Mouse (Mus musculus): ENCODE results near the gene Tmem204. TPM values are rescaled to one million over a fixed set of nuclear protein-coding genes. Genes with fewer than 3 reads are reported as not detected.

Gene Tmem204
- 7.5 and 8.0 TPM in 2 replicates for polyA plus RNA-seq (2012; rRNA removed)

DNA sequence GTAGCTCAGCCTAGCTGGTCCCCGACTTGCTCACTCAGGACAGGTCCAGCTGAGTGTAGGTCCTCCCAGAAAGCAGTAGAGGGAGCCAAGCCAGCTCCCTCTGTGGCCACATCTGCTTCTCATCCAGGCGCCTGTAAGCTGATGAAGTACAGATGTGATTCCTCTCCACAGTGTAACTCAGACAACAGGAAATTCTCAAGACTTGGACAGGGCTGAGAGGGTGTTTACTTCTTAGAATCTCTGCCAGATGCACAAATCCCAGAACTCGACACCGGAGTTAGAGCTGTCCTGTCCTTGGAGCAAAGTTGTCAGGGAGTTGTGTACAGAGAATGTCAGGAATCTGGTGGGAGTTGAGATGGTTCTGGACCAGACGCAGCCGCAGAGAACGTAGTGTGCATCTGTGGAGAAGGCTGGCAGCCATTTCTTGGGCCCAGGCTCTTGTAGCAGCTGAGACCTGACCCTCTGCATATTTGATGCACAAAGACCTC, at the start of gene Tmem204:
TSS of gene Tmem204 (minus strand) at position 148 of the 488 bp plus-strand sequence.

DNA sequence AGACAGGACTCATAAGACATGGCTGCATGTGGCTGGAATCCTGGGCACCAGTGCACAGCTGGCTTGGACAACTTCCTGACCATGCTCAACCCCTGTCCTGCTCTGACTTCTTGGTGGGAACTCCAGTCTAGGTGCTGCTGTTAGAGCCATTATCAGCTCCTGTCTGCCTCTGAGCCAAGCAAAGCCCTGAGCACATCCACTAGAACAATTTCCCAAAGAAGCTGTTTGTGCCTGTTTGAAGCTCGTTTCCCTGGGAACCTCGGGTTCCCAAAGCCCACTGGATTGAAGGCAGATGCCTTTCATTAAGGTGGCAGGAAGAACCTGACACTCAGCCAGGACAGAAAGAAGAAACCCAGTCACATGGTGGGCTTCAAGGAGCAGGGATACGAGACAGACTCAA, 37.0 kb upstream of the Tmem204 start, which contains the start of gene Ptx4:
TSS of gene Ptx4 (plus strand) at position 355 of the 400 bp plus-strand sequence.

DNA sequence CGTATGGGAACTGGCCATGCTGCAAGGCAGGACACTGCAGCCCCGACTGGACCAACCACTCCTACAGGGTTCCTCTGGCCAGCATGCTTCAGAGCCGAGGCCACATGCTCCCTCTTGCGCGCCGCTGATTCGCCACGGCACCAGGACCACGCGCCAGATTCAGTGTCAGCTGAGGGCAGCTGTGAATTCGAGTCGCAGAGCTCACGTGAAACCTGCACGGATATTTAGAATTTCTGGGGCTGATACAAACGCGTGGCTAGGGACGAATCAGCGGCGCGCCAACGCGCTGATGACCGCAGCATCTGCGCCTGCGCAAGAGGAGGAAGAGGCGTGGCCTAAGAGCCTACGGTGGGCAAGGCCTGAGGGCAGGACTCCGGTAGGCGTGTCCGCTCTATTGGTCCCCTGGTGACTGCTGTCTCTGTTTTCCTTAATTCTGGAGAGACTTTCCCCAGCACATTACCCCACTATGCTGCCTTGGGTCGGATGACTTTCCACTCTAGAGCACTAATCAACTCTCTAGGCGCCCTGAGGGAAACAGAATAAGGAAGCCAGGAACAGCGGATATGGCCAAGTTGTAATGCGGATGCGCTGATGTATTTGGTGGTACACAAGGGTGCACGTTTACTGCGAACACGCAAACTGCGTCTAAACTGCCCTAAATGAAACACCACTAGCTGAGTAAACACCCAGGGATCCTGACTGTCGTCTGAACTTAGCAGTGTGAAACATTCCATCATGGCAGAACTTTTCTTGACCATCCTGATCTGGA, 32.5 kb upstream of the Tmem204 start, which contains the start of gene Telo2:
TSS of gene Telo2 (minus strand) at position 304 of the 769 bp plus-strand sequence.

DNA sequence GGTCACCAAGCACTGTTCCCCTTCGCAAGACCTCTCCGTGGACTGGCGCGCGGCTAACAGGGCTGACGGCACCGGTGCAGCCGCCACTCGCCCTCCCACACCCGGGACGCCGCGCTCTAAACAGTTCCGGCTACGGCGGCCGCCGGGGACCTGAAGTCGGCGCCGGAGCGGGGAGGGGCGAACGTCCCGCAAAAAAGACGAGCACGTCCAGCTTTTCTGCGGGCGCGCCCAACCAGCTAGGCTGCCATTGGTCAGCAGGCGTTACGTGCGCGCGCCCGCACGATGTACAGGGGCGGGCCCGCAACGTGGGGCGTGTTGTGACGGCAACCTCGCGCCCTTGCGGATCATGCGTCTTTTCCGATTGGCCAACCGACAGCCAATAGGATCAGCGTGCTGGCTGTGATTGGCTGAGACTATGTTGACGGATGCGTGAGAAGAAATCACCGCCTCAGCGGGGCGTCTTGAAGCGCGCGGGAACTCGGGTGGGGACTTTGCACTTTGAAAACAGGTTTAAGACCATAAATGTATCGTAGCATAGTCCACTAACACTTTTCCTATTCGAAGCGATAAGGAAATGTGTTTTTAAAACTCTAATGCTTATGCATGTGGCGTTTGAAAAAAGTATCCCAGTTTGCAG, 67.6 kb downstream of the Tmem204 start, which contains the start of the genes Cramp1l and Ift140:
TSS of gene Cramp1l (minus strand) at position 134 of the 637 bp plus-strand sequence.
TSS of gene Ift140 (plus strand) at position 431 of the 637 bp plus-strand sequence.

Other genes starting within 250 kb of the Tmem204 start
- 160 and 200 TPM in 2 replicates for gene Hagh, start 243.4 kb downstream of the Tmem204 start, polyA plus RNA-seq (2012; rRNA removed)
- gene Fahd1, start 233.2 kb downstream of the Tmem204 start, polyA plus RNA-seq (2012; rRNA removed): 43.4 and 44.7 TPM in 2 replicates
- gene Igfals, start 217.6 kb downstream of the Tmem204 start, polyA plus RNA-seq (2012; rRNA removed): 12.4 and 15.1 TPM in 2 replicates
- 15.4 and 17.7 TPM in 2 replicates for gene Nubp2, start 197.2 kb downstream of the Tmem204 start, polyA plus RNA-seq (2012; rRNA removed)
- 26.4 and 28.2 TPM in 2 replicates for gene Spsb3, start 196.9 kb downstream of the Tmem204 start, polyA plus RNA-seq (2012; rRNA removed)
- 11.2 and 11.3 TPM in 2 replicates for gene Eme2, start 188.5 kb downstream of the Tmem204 start, polyA plus RNA-seq (2012; rRNA removed)
- gene Mrps34, start 188.5 kb downstream of the Tmem204 start, polyA plus RNA-seq (2012; rRNA removed): 52.2 and 58.3 TPM in 2 replicates
- 32.3 and 35.5 TPM in 2 replicates for gene Nme3, start 187.1 kb downstream of the Tmem204 start, polyA plus RNA-seq (2012; rRNA removed)
- gene Mapk8ip3, start 146.6 kb downstream of the Tmem204 start, polyA plus RNA-seq (2012; rRNA removed): 23.9 and 32.5 TPM in 2 replicates
- gene Jpt2, start 122.9 kb downstream of the Tmem204 start, polyA plus RNA-seq (2012; rRNA removed): 17.3 and 17.8 TPM in 2 replicates
- gene Cramp1l, start 67.8 kb downstream of the Tmem204 start, polyA plus RNA-seq (2012; rRNA removed): 5.4 and 6.9 TPM in 2 replicates
- gene Ift140, start 67.5 kb downstream of the Tmem204 start, polyA plus RNA-seq (2012; rRNA removed): 36.6 and 39.0 TPM in 2 replicates
- gene Telo2, start 32.4 kb upstream of the Tmem204 start, polyA plus RNA-seq (2012; rRNA removed): 5.6 TPM in 2 replicates
- not detected in 2 replicates for gene Ptx4, start 37.2 kb upstream of the Tmem204 start, polyA plus RNA-seq (2012; rRNA removed)
- 6.5 and 7.2 TPM in 2 replicates for gene Clcn7, start 49.8 kb upstream of the Tmem204 start, polyA plus RNA-seq (2012; rRNA removed)
- not detected in 2 replicates for gene Ccdc154, start 78.9 kb upstream of the Tmem204 start, polyA plus RNA-seq (2012; rRNA removed)
- gene Gm38655, start 91.9 kb upstream of the Tmem204 start, polyA plus RNA-seq (2012; rRNA removed): not detected in 2 replicates
- gene BC003965, start 101.0 kb upstream of the Tmem204 start, polyA plus RNA-seq (2012; rRNA removed): 11.2 and 12.5 TPM in 2 replicates
- 8.8 and 9.4 TPM in 2 replicates for gene Unkl, start 104.8 kb upstream of the Tmem204 start, polyA plus RNA-seq (2012; rRNA removed)
- 13.8 and 14.6 TPM in 2 replicates for gene Gnptg, start 156.5 kb upstream of the Tmem204 start, polyA plus RNA-seq (2012; rRNA removed)
- 12.0 and 12.2 TPM in 2 replicates for gene Tsr3, start 156.6 kb upstream of the Tmem204 start, polyA plus RNA-seq (2012; rRNA removed)
- gene Baiap3, start 172.8 kb upstream of the Tmem204 start, polyA plus RNA-seq (2012; rRNA removed): 0.56 and 1.2 TPM in 2 replicates
- 125 and 133 TPM in 2 replicates for gene Ube2i, start 191.0 kb upstream of the Tmem204 start, polyA plus RNA-seq (2012; rRNA removed)
- gene Prss34, start 214.8 kb upstream of the Tmem204 start, polyA plus RNA-seq (2012; rRNA removed): 2.7 and 3.8 TPM in 2 replicates
- gene Prss28, start 225.1 kb upstream of the Tmem204 start, polyA plus RNA-seq (2012; rRNA removed): not detected in 2 replicates
- gene Prss29, start 235.1 kb upstream of the Tmem204 start, polyA plus RNA-seq (2012; rRNA removed): not detected in 2 replicates